Mouse (Mus musculus) bone marrow, adult 2 months (tissue): Measurements from ENCODE around the gene Gm49393.
"Not testable (repeated sequence)": the region's sequence is repeated elsewhere in the genome, so short reads cannot be mapped to it uniquely, and the experiment has no call there.

Source experiments
- CTCF ChIP-seq: fragments of 200-500 bp; IDR thresholded peaks from 2 replicates; pipeline ENCODE4 v1.5.1; 2011; ENCODE audit warnings: low read length, control low read depth; ENCODE audit not compliant: control insufficient read depth, insufficient read depth
- POLR2A ChIP-seq: fragments of 200-500 bp; IDR thresholded peaks from 2 replicates; pipeline ENCODE4 v1.6.1; 2011; ENCODE audit warnings: low read depth, mild to moderate bottlenecking, control low read depth, low read length, borderline replicate concordance; ENCODE audit not compliant: control insufficient read depth

DNA sequence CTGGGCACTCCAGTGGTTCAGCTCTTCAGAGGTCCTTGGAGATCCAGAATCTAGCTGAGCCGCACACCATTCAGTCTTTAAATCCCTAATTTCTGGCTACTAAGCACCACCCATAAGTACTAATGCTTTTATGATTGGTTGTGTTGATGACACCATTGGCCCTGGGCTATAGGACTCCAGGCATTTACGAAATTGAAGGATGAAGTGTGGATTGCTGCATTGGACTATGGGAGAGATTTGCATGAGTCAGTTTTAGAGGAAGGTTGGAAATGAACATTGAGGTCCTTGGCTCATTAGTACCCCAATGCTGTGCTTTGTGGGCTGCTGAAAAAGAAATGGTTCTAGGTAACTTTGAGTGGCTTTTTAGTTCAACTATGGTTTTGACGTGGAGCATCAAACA is 6.5 kb upstream of the Gm49393 start, which contains the start of gene Tpbpa:
- not testable (repeated sequence) for TF ChIP-seq CTCF, POLR2A
